Mouse (Mus musculus): Measurements from ENCODE around the gene Adra1b.

Gene Adra1b

GRCm38 (mm10) chr11:43727796-43728195 is 173.2 kb downstream of the Adra1b start:
- no peak for DNase-seq (ENCODE audit: low spot score)

All from adipocyte (in vitro differentiated cells).